Mouse (Mus musculus): Measurements from ENCODE around the gene Jmjd1c.

- TF ChIP-seq MYOD1 (IDR thresholded peaks at IDR 0.05; ENCODE audit: control insufficient read depth, insufficient read length, low read depth) (no peak), CTCF (IDR thresholded peaks at IDR 0.05; ENCODE audit: control insufficient read depth, insufficient read depth, insufficient read length) (no peak), MAX (IDR thresholded peaks at IDR 0.05) (no peak), USF1 (IDR thresholded peaks at IDR 0.05; ENCODE audit: low read depth) (no peak), MYOG (IDR thresholded peaks at IDR 0.05; ENCODE audit: control insufficient read depth, extremely low read depth, insufficient read length) (no peak)
Observed at GRCm38 (mm10) chr10:67071389-67071788, 24.5 kb upstream of the Jmjd1c start.
